Mouse (Mus musculus): ENCODE measurements at regions not wholly inside any gene's neighbourhood (a gene's known extent, or its start where the extent isn't known, plus 50 kb on each side); places are given as distances from the start of the nearest gene placed in this dataset.

- DNase-seq (ENCODE audit: low spot score in 2 of 2), result no peak
These were observed 49.8 kb upstream of the Wdr75 start for GRCm38 (mm10) chr1:45745136-45745535.
